Mouse (Mus musculus) midbrain, postnatal 0 days (tissue): ENCODE measurements at regions not wholly inside any gene's neighbourhood (a gene's known extent, or its start where the extent isn't known, plus 50 kb on each side); places are given as distances from the start of the nearest gene placed in this dataset.

ENCODE experiments used
- ATAC-seq: fragments of 200-750 bp; cut with Nextera tagmentation; 2 replicates; pipeline ENCODE4 v1.8.0; 2017; ENCODE audit warnings: moderate number of reproducible peaks, mild to moderate bottlenecking, moderate TSS enrichment, moderate library complexity; ENCODE audit not compliant: low FRiP score
- DNase-seq: peaks from one replicate; pipeline ENCODE4 v3.0.0-alpha.2; 2015; ENCODE audit warnings: low spot score
- H3K27ac ChIP-seq: fragments of 300-500 bp; sonication (generic); 2 replicates; pipeline ENCODE4 v1.5.1; 2014; ENCODE audit warnings: low read depth, mild to moderate bottlenecking, low read length, mixed read lengths
- H3K27me3 ChIP-seq: fragments of 300-500 bp; sonication (generic); 2 replicates; pipeline ENCODE4 v1.6.1; 2014; ENCODE audit warnings: low read length, control low read depth, mixed read lengths; ENCODE audit not compliant: insufficient read depth
- H3K36me3 ChIP-seq: fragments of 300-500 bp; sonication (generic); 2 replicates; pipeline ENCODE4 v1.6.1; 2014; ENCODE audit warnings: low read length, control low read depth, mixed read lengths; ENCODE audit not compliant: insufficient read depth
- H3K4me1 ChIP-seq: fragments of 300-500 bp; sonication (generic); 2 replicates; pipeline ENCODE4 v1.6.1; 2014; ENCODE audit warnings: mild to moderate bottlenecking, control low read depth, antibody characterized with exemption, low read length, mixed read lengths; ENCODE audit not compliant: insufficient read depth
- H3K4me2 ChIP-seq: fragments of 300-500 bp; sonication (generic); 2 replicates; pipeline ENCODE4 v1.6.1; 2014; ENCODE audit warnings: low read depth, mild to moderate bottlenecking, low read length, mixed read lengths; ENCODE audit not compliant: poor library complexity, severe bottlenecking
- H3K4me3 ChIP-seq: fragments of 300-500 bp; sonication (generic); 2 replicates; pipeline ENCODE4 v1.5.1; 2014; ENCODE audit warnings: low read depth, mild to moderate bottlenecking, low read length, moderate library complexity
- H3K9ac ChIP-seq: fragments of 300-500 bp; sonication (generic); replicated peaks from 2 replicates; pipeline ENCODE4 v1.6.1; 2014; ENCODE audit warnings: mild to moderate bottlenecking, low read length, moderate library complexity, mixed read lengths; ENCODE audit not compliant: poor library complexity, severe bottlenecking
- H3K9me3 ChIP-seq: fragments of 300-500 bp; sonication (generic); 2 replicates; pipeline ENCODE4 v1.6.1; 2016; ENCODE audit warnings: low read length, control low read depth
- CTCF ChIP-seq: IDR thresholded peaks from 2 replicates; pipeline ENCODE4 v1.5.1; 2016; ENCODE audit warnings: antibody characterized with exemption, mild to moderate bottlenecking
- WGBS: fragments of 180-500 bp; shearing (Covaris S2); extraction: QIAGEN DNeasy Blood & Tissue Kit; methylation state at CpG from one replicate; pipeline ENCODE4 v1.1.7; 2014; 5-methylcytosine and 5-hydroxymethylcytosine counted together

- DNase-seq (no peak), ATAC-seq (no peak)
- Histone ChIP-seq H3K9ac (no peak overlapping the region), H3K4me1 (no peaks in the 10 kb centered on the region), H3K4me2 (no peak overlapping the region), H3K27me3 (no peaks in the 10 kb centered on the region), H3K36me3 (no peaks in the 10 kb centered on the region), H3K27ac (no peak overlapping the region), H3K4me3 (no peak overlapping the region), H3K9me3 (no peaks in the 10 kb centered on the region)
- no peak for TF ChIP-seq CTCF
- WGBS, result 94% methylated on average over 4 of the region's 4 CpGs
These were observed 106.4 kb upstream of the Rcn1 start for GRCm38 (mm10) chr2:105505554-105505953.

- ATAC-seq (no peak), DNase-seq (no peak)
- TF ChIP-seq CTCF, result no peak
- Histone ChIP-seq H3K27me3 (no peaks in the 10 kb centered on the region), H3K9me3 (no peaks in the 10 kb centered on the region), H3K4me2 (no peak overlapping the region), H3K36me3 (no peaks in the 10 kb centered on the region), H3K4me3 (no peak overlapping the region), H3K27ac (no peak overlapping the region), H3K9ac (no peak overlapping the region), H3K4me1 (no peaks in the 10 kb centered on the region)
- WGBS, result 75% methylated on average over 4 of the region's 4 CpGs
These were observed 108.0 kb upstream of the Rcn1 start for GRCm38 (mm10) chr2:105507160-105507559.

- DNase-seq, result no peak
- TF ChIP-seq CTCF, result no peak
- Histone ChIP-seq H3K9me3 (no peaks in the 10 kb centered on the region), H3K27me3 (no peaks in the 10 kb centered on the region), H3K9ac (no peak overlapping the region), H3K4me1 (no peaks in the 10 kb centered on the region), H3K27ac (no peak overlapping the region), H3K36me3 (no peaks in the 10 kb centered on the region), H3K4me2 (no peak overlapping the region), H3K4me3 (no peak overlapping the region)
- WGBS, result 93% methylated on average over 4 of the region's 4 CpGs
- no peak for ATAC-seq
These were observed 111.7 kb upstream of the Rcn1 start for GRCm38 (mm10) chr2:105510816-105511215.

GRCm38 (mm10) chr2:105511690-105512089 lies 112.6 kb upstream of the Rcn1 start:
- H3K27ac ChIP-seq, result no peak overlapping the region
- H3K9me3 ChIP-seq, result no peaks in the 10 kb centered on the region
- no peaks in the 10 kb centered on the region for H3K4me1 ChIP-seq
- ATAC-seq, result no peak
- TF ChIP-seq CTCF, result no peak
- DNase-seq, result no peak
- H3K4me2 ChIP-seq, result no peak overlapping the region
- H3K36me3 ChIP-seq, result no peaks in the 10 kb centered on the region
- H3K4me3 ChIP-seq, result no peak overlapping the region
- no peaks in the 10 kb centered on the region for H3K27me3 ChIP-seq
- 47% methylated on average over 4 of the region's 4 CpGs for WGBS
- H3K9ac ChIP-seq, result no peak overlapping the region

- no peaks in the 10 kb centered on the region for H3K27me3 ChIP-seq
- no peak overlapping the region for H3K27ac ChIP-seq
- H3K36me3 ChIP-seq, result no peaks in the 10 kb centered on the region
- H3K4me1 ChIP-seq, result no peaks in the 10 kb centered on the region
- ATAC-seq (no peak), DNase-seq (no peak)
- H3K9ac ChIP-seq, result no peak overlapping the region
- no peaks in the 10 kb centered on the region for H3K9me3 ChIP-seq
- H3K4me3 ChIP-seq, result no peak overlapping the region
- H3K4me2 ChIP-seq, result no peak overlapping the region
- WGBS, result 81% methylated on average over 1 of the region's 1 CpGs
- TF ChIP-seq CTCF, result no peak
These were observed 115.1 kb upstream of the Rcn1 start for GRCm38 (mm10) chr2:105514226-105514625.

- Histone ChIP-seq H3K27me3 (no peaks in the 10 kb centered on the region), H3K4me1 (no peaks in the 10 kb centered on the region), H3K27ac (no peak overlapping the region), H3K4me3 (no peak overlapping the region), H3K36me3 (no peaks in the 10 kb centered on the region), H3K9me3 (no peaks in the 10 kb centered on the region), H3K9ac (no peak overlapping the region), H3K4me2 (no peak overlapping the region)
- no peak for TF ChIP-seq CTCF
- DNase-seq (peak; percentile 80), ATAC-seq (no peak)
- WGBS, result 50% methylated on average over 3 of the region's 3 CpGs
These were observed 115.8 kb upstream of the Rcn1 start for GRCm38 (mm10) chr2:105514881-105515280.

- H3K4me2 ChIP-seq, result no peak overlapping the region
- no peak overlapping the region for H3K9ac ChIP-seq
- H3K9me3 ChIP-seq, result no peaks in the 10 kb centered on the region
- no peaks in the 10 kb centered on the region for H3K27me3 ChIP-seq
- H3K4me1 ChIP-seq, result no peaks in the 10 kb centered on the region
- ATAC-seq (no peak), DNase-seq (no peak)
- no peak overlapping the region for H3K4me3 ChIP-seq
- WGBS, result 80% methylated on average over 3 of the region's 3 CpGs
- no peak for TF ChIP-seq CTCF
- no peaks in the 10 kb centered on the region for H3K36me3 ChIP-seq
- no peak overlapping the region for H3K27ac ChIP-seq
These were observed 116.2 kb upstream of the Rcn1 start for GRCm38 (mm10) chr2:105515326-105515725.
